Mouse (Mus musculus) bone marrow macrophage, adult 2 months (primary cell): ENCODE data around the gene Gm20388.

Source experiments
- CTCF ChIP-seq: IDR thresholded peaks from 2 replicates; pipeline ENCODE4 v1.5.1; 2012; ENCODE audit warnings: low read depth, mild to moderate bottlenecking, low read length, moderate library complexity
- POLR2A ChIP-seq: IDR thresholded peaks from 2 replicates; pipeline ENCODE4 v1.6.1; 2012; ENCODE audit warnings: mild to moderate bottlenecking, low read depth, low read length, borderline replicate concordance

DNA sequence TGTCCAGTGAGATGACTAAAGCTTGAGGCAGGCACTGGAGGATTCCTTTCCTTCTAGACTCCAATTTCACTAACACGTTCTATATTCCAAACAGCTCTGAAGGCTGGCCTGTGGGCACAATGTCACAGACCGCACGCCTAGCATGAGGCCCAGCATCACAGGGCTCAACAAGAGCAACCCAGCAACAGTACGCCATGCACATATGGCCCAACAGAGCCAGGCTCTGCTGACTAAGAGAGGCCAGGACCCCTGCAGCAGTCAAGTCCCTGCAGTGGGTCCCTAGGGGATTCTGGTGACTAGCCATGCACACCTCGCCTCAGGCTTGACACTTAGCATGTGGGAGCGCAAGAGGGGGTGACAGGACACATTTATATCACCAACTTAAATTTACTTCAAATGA, 1910.2 kb downstream of the Gm20388 start:
- TF ChIP-seq CTCF, result no peak
- no peak for TF ChIP-seq POLR2A
